Mouse (Mus musculus) heart, adult 2 months (tissue): ENCODE data around the gene Zfhx3.

Source experiments
- CTCF ChIP-seq: fragments of 200-600 bp; IDR thresholded peaks from 2 replicates; pipeline ENCODE4 v1.8.1; 2022; ENCODE audit warnings: antibody characterized with exemption, mild to moderate bottlenecking, moderate library complexity
- POLR2A ChIP-seq: fragments of 200-500 bp; IDR thresholded peaks from 2 replicates; pipeline ENCODE4 v1.6.1; 2011; ENCODE audit warnings: mild to moderate bottlenecking, low read depth, low read length, control low read depth; ENCODE audit not compliant: insufficient read depth

GRCm38 (mm10) chr8:108631069-108631468 is 688.6 kb downstream of the Zfhx3 start:
- TF ChIP-seq POLR2A: no peak
- TF ChIP-seq CTCF: no peak
